Mouse (Mus musculus): ENCODE results near the gene Pcolce. TPM values are rescaled to one million over a fixed set of nuclear protein-coding genes. Genes with fewer than 3 reads are reported as not detected.

Pcolce gene
- 15.0 and 17.2 TPM in 2 replicates for polyA plus RNA-seq (2012; rRNA removed)

DNA sequence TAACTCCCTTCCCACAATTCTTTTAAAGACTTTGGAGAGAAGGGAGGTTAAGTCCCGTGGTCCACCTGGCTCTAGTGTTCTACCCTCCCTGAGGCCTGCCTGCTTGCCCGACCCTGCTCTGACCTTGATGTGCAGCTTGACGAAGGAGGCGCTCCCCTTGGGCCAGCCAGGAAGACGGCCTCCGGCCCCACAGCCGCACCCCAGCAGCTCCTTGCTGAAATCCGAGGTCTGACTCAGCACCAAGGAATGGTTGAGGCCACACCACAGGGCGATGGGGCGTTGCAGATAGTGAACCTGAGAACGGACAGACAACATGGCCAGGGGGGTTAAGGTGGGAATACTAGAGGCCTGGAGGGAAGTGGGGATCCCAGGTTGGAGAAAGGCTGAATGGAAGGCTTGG lies at the start of gene Pcolce:
TSS of gene Pcolce (minus strand) at position 235 of the 400 bp plus-strand sequence.

DNA sequence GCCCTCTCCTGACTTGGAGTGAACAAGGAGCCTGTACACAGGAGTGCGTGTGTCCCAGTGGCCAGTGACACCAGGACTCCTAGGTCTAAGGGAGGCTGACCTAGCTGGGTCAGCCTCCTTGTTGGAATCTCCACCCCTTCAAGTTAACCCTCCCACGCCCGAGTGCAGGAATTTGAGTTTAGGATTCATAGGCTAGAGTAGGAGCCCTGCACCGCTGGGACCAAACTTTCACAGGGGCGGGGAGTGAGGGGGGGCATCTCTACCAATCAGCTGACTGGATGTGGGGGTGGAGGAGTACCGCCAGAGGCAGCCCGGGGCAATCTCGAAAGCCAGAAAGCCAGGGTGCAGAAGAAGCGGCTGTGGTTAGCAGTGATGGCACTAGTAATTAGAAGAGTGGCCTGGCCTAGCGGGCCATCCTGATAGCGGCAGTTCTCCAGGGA lies 32.1 kb upstream of the Pcolce start, which contains the start of gene Irs3:
TSS of gene Irs3 (minus strand) at position 63 of the 440 bp plus-strand sequence.

DNA sequence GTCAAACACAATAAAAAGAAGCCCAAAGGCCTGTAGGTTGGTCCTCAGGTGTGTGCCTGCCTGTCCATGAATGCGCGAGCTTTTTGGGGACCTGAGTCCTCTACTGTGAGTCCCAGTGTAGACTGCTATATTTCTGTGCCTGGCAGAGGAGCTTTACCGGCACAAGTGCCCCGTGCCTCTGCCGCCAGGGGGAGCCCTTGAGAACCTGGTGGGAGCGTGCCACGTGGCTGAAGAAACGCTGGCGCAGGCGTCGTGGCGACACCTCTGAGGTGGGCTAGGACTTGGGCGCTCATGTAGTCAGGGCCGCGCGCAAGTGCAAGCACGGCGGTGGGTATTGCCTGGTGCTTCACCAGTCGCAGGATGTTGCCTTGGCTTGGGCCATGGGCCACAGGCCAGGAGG lies 27.5 kb upstream of the Pcolce start, which contains the start of gene Sap25:
TSS of gene Sap25 (plus strand) at position 281 of the 400 bp plus-strand sequence.

DNA sequence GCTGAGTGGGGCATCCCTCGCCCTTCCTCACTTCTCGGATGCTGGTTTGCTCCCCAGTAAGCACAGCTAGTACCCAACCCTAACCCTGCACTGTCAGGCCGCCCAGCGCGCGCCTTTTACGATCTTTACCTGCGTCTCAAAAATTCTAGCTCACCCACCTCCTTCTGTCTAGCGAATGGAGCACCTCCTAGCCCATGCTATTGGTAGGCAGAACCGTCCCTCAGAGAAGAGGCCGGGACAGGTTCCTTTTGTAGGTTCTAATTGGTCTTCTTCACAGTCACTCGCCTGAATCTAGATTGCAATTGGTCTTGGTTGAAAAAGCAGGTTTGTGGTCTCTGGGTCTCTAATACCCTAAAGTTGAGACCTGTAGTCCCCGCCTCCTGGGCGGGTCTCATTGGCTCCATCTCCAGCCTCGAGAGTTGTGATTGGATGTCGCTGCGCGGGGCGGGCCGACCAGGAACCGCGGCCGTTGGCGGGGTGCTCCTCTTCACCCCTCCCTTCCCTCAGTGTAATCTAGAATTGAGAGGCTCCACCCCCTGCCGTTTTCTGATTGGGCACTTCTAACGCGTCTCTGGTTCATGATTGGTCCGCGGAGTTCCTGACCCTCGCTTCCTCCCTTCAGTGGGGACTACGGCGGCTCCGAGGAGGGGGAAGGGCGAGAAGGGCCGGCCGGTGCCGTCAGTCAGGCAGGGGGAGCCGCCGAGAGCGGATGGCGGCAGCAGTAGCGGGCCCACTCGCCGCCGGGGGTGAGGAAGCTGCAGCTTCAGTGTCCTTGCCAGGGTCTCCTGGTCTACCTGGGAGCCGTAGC lies 15.1 kb upstream of the Pcolce start, which contains the start of the genes Fbxo24, Lrch4 and Gm20605:
TSS of gene Fbxo24 (minus strand) at position 505 of the 808 bp plus-strand sequence.
TSS of gene Lrch4 (plus strand) at position 624 of the 808 bp plus-strand sequence.
TSS of gene Gm20605 (plus strand) at position 678 of the 808 bp plus-strand sequence.

DNA sequence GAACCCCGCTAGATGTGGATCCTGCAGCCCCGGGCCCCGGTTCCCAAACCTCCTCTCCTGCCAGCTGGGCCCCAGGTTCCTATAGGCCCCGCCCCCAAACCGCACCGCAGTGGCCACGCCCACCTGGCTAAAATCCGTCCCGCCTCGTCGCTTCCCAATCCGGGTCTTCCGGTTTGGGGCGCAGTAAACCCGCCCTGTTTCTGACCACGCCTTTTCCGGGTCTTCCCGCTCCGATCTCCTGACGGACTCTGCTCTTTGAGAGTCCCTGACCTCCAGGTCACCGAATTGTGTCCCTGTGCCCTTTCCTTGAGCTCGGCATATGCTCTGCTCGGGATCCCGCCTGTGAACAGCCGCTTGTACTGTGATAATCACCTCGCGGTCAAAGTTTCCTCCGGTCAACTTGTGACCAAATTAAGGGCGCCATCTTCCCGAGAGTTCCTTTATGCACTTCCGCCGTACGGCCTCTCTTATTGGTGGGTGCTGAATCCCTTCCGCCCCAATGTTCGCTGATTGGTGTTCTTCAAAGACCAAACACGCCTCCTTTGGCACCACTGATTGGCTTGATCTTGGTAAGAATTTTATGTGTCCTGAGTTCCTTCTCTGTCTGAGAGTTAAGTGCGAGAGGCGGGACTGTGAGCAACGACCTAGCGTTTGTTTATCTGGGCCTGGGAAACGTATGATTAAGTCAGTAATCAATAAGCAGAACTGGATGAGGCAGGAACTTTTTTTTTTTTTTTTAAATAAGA lies 12.8 kb downstream of the Pcolce start, which contains the start of gene Mospd3:
TSS of gene Mospd3 (minus strand) at position 440 of the 746 bp plus-strand sequence.

DNA sequence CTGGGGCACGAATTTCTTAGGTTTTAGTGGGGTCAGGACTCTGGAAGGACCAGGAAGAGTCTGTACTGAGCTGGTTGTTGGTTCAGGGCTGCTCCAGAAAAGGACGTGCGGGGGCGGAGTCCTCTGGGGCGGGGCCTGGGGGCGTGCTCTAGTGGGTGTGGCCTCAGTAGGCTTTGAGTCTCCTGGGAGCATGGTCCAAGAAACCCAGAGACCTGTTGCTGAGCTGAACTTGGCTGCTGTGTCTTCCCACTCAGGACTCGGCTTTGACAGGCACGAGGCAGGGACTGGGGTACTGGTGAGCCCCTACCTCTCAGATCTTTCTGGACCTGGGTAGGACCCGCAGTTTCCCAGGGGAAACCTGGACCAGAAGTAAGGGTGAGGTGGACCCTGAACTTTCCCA lies 43.9 kb downstream of the Pcolce start, which contains the start of gene Tfr2:
TSS of gene Tfr2 (plus strand) at position 176 of the 400 bp plus-strand sequence.

Other genes starting within 250 kb of the Pcolce start
- 0.07 and 0.09 TPM in 2 replicates for gene Zan, start 136.7 kb downstream of the Pcolce start, polyA plus RNA-seq (2012; rRNA removed)
- gene Pop7, start 111.3 kb downstream of the Pcolce start, polyA plus RNA-seq (2012; rRNA removed), result 16.7 and 18.2 TPM in 2 replicates
- 5.3 and 7.3 TPM in 2 replicates for gene Gigyf1, start 95.2 kb downstream of the Pcolce start, polyA plus RNA-seq (2012; rRNA removed)
- 0.21 and 0.31 TPM in 2 replicates for gene Epo, start 80.5 kb downstream of the Pcolce start, polyA plus RNA-seq (2012; rRNA removed)
- gene Gnb2, start 80.3 kb downstream of the Pcolce start, polyA plus RNA-seq (2012; rRNA removed), result 221 and 236 TPM in 2 replicates
- gene Actl6b, start 60.3 kb downstream of the Pcolce start, polyA plus RNA-seq (2012; rRNA removed), result 0.03 TPM in 1 of 2 replicates, not detected in the other
- 93.7 and 104 TPM in 2 replicates for gene Tfr2, start 43.9 kb downstream of the Pcolce start, polyA plus RNA-seq (2012; rRNA removed)
- 21.8 and 24.5 TPM in 2 replicates for gene Mospd3, start 12.7 kb downstream of the Pcolce start, polyA plus RNA-seq (2012; rRNA removed)
- 0.06 and 0.07 TPM in 2 replicates for gene Fbxo24, start 15.2 kb upstream of the Pcolce start, polyA plus RNA-seq (2012; rRNA removed)
- 14.4 and 18.0 TPM in 2 replicates for gene Lrch4, start 15.3 kb upstream of the Pcolce start, polyA plus RNA-seq (2012; rRNA removed)
- 4.7 and 6.0 TPM in 2 replicates for gene Gm20605, start 15.4 kb upstream of the Pcolce start, polyA plus RNA-seq (2012; rRNA removed)
- 17.2 and 17.3 TPM in 2 replicates for gene Sap25, start 27.6 kb upstream of the Pcolce start, polyA plus RNA-seq (2012; rRNA removed)
- 0.05 and 0.07 TPM in 2 replicates for gene Irs3, start 31.9 kb upstream of the Pcolce start, polyA plus RNA-seq (2012; rRNA removed)
- gene Agfg2, start 70.9 kb upstream of the Pcolce start, polyA plus RNA-seq (2012; rRNA removed), result 19.2 and 20.4 TPM in 2 replicates
- 1.2 and 1.6 TPM in 2 replicates for gene Nyap1, start 127.8 kb upstream of the Pcolce start, polyA plus RNA-seq (2012; rRNA removed)
- 25.1 and 29.8 TPM in 2 replicates for gene Tsc22d4, start 131.9 kb upstream of the Pcolce start, polyA plus RNA-seq (2012; rRNA removed)
- gene Ppp1r35, start 165.1 kb upstream of the Pcolce start, polyA plus RNA-seq (2012; rRNA removed), result 17.8 and 17.9 TPM in 2 replicates
- 11.2 and 11.4 TPM in 2 replicates for gene Mepce, start 173.9 kb upstream of the Pcolce start, polyA plus RNA-seq (2012; rRNA removed)
- gene Zcwpw1, start 174.0 kb upstream of the Pcolce start, polyA plus RNA-seq (2012; rRNA removed), result 2.7 and 3.0 TPM in 2 replicates
- gene Pilra, start 222.5 kb upstream of the Pcolce start, polyA plus RNA-seq (2012; rRNA removed), result 8.3 and 9.1 TPM in 2 replicates
- 10.7 and 12.0 TPM in 2 replicates for gene Pilrb1, start 244.3 kb upstream of the Pcolce start, polyA plus RNA-seq (2012; rRNA removed)

Measured in liver, embryonic 18 days (tissue).